Mouse (Mus musculus): ENCODE results near the gene Phox2a.

Gene Phox2a

GRCm38 (mm10) chr7:101837606-101838471, 19.7 kb downstream of the Phox2a start, which contains the start of gene Inppl1:
Gene Inppl1 (minus strand): TSS chr7:101838229.
- peak; percentile 18 to 23 for DNase-seq

GRCm38 (mm10) chr7:101844186-101844585, 26.1 kb downstream of the Phox2a start:
- no peak for DNase-seq

- DNase-seq, result no peak
These were observed 29.8 kb downstream of the Phox2a start for GRCm38 (mm10) chr7:101847934-101848333.

GRCm38 (mm10) chr7:101851689-101852088, 33.6 kb downstream of the Phox2a start:
- no peak for DNase-seq

- no peak for DNase-seq
These were observed 34.7 kb downstream of the Phox2a start for GRCm38 (mm10) chr7:101852846-101853245.

- no peak for DNase-seq
These were observed 35.7 kb downstream of the Phox2a start for GRCm38 (mm10) chr7:101853816-101854215.

- DNase-seq, result no peak
These were observed 39.0 kb downstream of the Phox2a start, which contains the start of gene Folr2 for GRCm38 (mm10) chr7:101857094-101857493. Gene Folr2 (minus strand): TSS chr7:101857194.

GRCm38 (mm10) chr7:101858362-101858761, 40.2 kb downstream of the Phox2a start:
- DNase-seq, result no peak

- DNase-seq, result no peak
These were observed 42.9 kb downstream of the Phox2a start for GRCm38 (mm10) chr7:101860978-101861377.

GRCm38 (mm10) chr7:101862291-101862690, 44.2 kb downstream of the Phox2a start:
- DNase-seq, result no peak

- DNase-seq, result no peak
These were observed 45.3 kb downstream of the Phox2a start, which contains the start of gene Anapc15 for GRCm38 (mm10) chr7:101863415-101863814. Gene Anapc15 (plus strand): TSS chr7:101863715.

- DNase-seq, result no peak
These were observed 48.6 kb downstream of the Phox2a start for GRCm38 (mm10) chr7:101866491-101867265.

- DNase-seq, result no peak
These were observed 49.4 kb downstream of the Phox2a start for GRCm38 (mm10) chr7:101867482-101867881.

GRCm38 (mm10) chr7:101868241-101869162, 50.4 kb downstream of the Phox2a start:
- DNase-seq, result no peak

- DNase-seq, result no peak
These were observed 51.0 kb downstream of the Phox2a start for GRCm38 (mm10) chr7:101869163-101869500.

GRCm38 (mm10) chr7:101870629-101871028, 52.5 kb downstream of the Phox2a start, which contains the start of gene Folr1:
Gene Folr1 (minus strand): TSS chr7:101870788.
- DNase-seq, result no peak

GRCm38 (mm10) chr7:101871296-101871695, 53.2 kb downstream of the Phox2a start:
- DNase-seq, result no peak

Measured in thymus, postnatal 36 days (tissue).